Mouse (Mus musculus) liver, postnatal 0 days (tissue): Measurements from ENCODE around the gene Muc2. TPM values are rescaled to one million over a fixed set of nuclear protein-coding genes. Genes with fewer than 3 reads are reported as not detected.
A peak's percentile ranks its signal among the peaks of the same experiment; 100 is the strongest.

Source experiments
- ATAC-seq: fragments of 200-750 bp; cut with Nextera tagmentation; 2 replicates; pipeline ENCODE4 v1.8.0; 2017; ENCODE audit warnings: mild to moderate bottlenecking, moderate library complexity
- DNase-seq: peaks from one replicate; pipeline ENCODE4 v3.0.0-alpha.2; 2016
- H3K27ac ChIP-seq: fragments of 300-500 bp; sonication (generic); 2 replicates; pipeline ENCODE4 v1.5.1; 2014; ENCODE audit warnings: antibody characterized with exemption, moderate library complexity, mild to moderate bottlenecking, low read depth
- H3K27me3 ChIP-seq: fragments of 300-500 bp; sonication (generic); 2 replicates; pipeline ENCODE4 v1.6.1; 2014; ENCODE audit warnings: low read length, control low read depth, mixed read lengths; ENCODE audit not compliant: insufficient read depth
- H3K36me3 ChIP-seq: fragments of 300-500 bp; sonication (generic); replicated peaks from 2 replicates; pipeline ENCODE4 v1.6.1; 2014; ENCODE audit warnings: mild to moderate bottlenecking, control low read depth, low read length, moderate library complexity, mixed read lengths; ENCODE audit not compliant: insufficient read depth
- H3K4me1 ChIP-seq: fragments of 300-500 bp; sonication (generic); 2 replicates; pipeline ENCODE4 v1.6.1; 2014; ENCODE audit warnings: antibody characterized with exemption, mild to moderate bottlenecking, control low read depth; ENCODE audit not compliant: insufficient read depth
- H3K4me2 ChIP-seq: fragments of 300-500 bp; sonication (generic); 2 replicates; pipeline ENCODE4 v1.6.1; 2014; ENCODE audit warnings: low read depth, mild to moderate bottlenecking, low read length, moderate library complexity, mixed read lengths
- H3K4me3 ChIP-seq: fragments of 300-500 bp; sonication (generic); 2 replicates; pipeline ENCODE4 v1.5.1; 2014; ENCODE audit warnings: low read depth, low read length
- H3K9ac ChIP-seq: fragments of 300-500 bp; sonication (generic); replicated peaks from 2 replicates; pipeline ENCODE4 v1.6.1; 2014; ENCODE audit warnings: mild to moderate bottlenecking, moderate library complexity
- H3K9me3 ChIP-seq: fragments of 300-500 bp; sonication (generic); 2 replicates; pipeline ENCODE4 v1.6.1; 2016; ENCODE audit warnings: mild to moderate bottlenecking, control low read depth, low read length, mixed read lengths
- CTCF ChIP-seq: sonication (generic); IDR thresholded peaks from 2 replicates; pipeline ENCODE4 v1.5.1; 2016; ENCODE audit warnings: antibody characterized with exemption, low read depth
- EP300 ChIP-seq: IDR thresholded peaks from 2 replicates; pipeline ENCODE4 v1.6.1; 2016; ENCODE audit warnings: antibody characterized with exemption, low read depth, mild to moderate bottlenecking
- WGBS: fragments of 180-500 bp; shearing (Covaris S2); extraction: QIAGEN DNeasy Blood & Tissue Kit; methylation state at CpG from one replicate; pipeline ENCODE4 v1.1.7; 2014; ENCODE audit not compliant: insufficient replicate concordance; 5-methylcytosine and 5-hydroxymethylcytosine counted together
- polyA plus RNA-seq: library from polyadenylated mRNA; unstranded; fragments of >200 nt; fragmentation: Nextera tagmentation; extraction: Ambion mirVana; gene quantifications from 2 replicates; pipeline ENCODE4 v1.2.1, GENCODE M21; 2015

Muc2 gene
- polyA plus RNA-seq, 1 experiment from 2014 or later, result 0.12 TPM

- ATAC-seq, result no peak
- Histone ChIP-seq H3K27me3 (0 out of 2 replicates have a peak, but pooled peaks cover 2% of the 10 kb centered on the region), H3K4me1 (no peaks in the 10 kb centered on the region), H3K4me2 (no peak overlapping the region), H3K9me3 (no peaks in the 10 kb centered on the region), H3K4me3 (no peak overlapping the region), H3K27ac (no peak overlapping the region), H3K36me3 (no peaks in the 10 kb centered on the region), H3K9ac (no peak overlapping the region)
- 59% methylated on average over 6 of the region's 6 CpGs for WGBS
- TF ChIP-seq CTCF, result no peak
- no peak for TF ChIP-seq EP300
- DNase-seq, result no peak
These were observed 62.4 kb downstream of the Muc2 start for GRCm38 (mm10) chr7:141752513-141752912.

GRCm38 (mm10) chr7:141755831-141756230 is 65.7 kb downstream of the Muc2 start:
- 43% methylated on average over 4 of the region's 4 CpGs for WGBS

GRCm38 (mm10) chr7:141758291-141758690 is 68.2 kb downstream of the Muc2 start:
- WGBS, result 39% methylated on average over 4 of the region's 4 CpGs
- Histone ChIP-seq H3K9ac (no peak overlapping the region), H3K4me2 (no peak overlapping the region), H3K27me3 (0 out of 2 replicates have a peak, but pooled peaks cover 7% of the 10 kb centered on the region), H3K36me3 (no peaks in the 10 kb centered on the region), H3K9me3 (no peaks in the 10 kb centered on the region), H3K4me1 (no peaks in the 10 kb centered on the region), H3K4me3 (no peak overlapping the region), H3K27ac (no peak overlapping the region)
- no peak for TF ChIP-seq EP300
- TF ChIP-seq CTCF, result no peak
- ATAC-seq, result no peak
- DNase-seq, result no peak

More at GRCm38 (mm10) chr7:141755831-141756230, 65.7 kb downstream of the Muc2 start:
- Histone ChIP-seq H3K9me3 (no peaks in the 10 kb centered on the region), H3K4me3 (no peak overlapping the region), H3K9ac (no peak overlapping the region), H3K4me2 (no peak overlapping the region), H3K36me3 (no peaks in the 10 kb centered on the region), H3K4me1 (no peaks in the 10 kb centered on the region), H3K27me3 (0 out of 2 replicates have a peak, but pooled peaks cover 2% of the 10 kb centered on the region), H3K27ac (no peak overlapping the region)
- DNase-seq (peak; percentile 79), ATAC-seq (peak; percentile 45; the same call in 1 of the 2 replicates)
- TF ChIP-seq EP300, result no peak
- peak; percentile 96 for TF ChIP-seq CTCF

- Histone ChIP-seq H3K9ac (no peak overlapping the region), H3K27me3 (no peaks in the 10 kb centered on the region), H3K4me1 (peaks cover 32% of the 10 kb centered on the region), H3K4me3 (no peak overlapping the region), H3K4me2 (peak overlapping the region; percentile 64), H3K27ac (peak overlapping the region; percentile 67; the same call in 1 of the 2 replicates), H3K36me3 (no peaks in the 10 kb centered on the region), H3K9me3 (no peaks in the 10 kb centered on the region)
- no peak for DNase-seq
- TF ChIP-seq CTCF, result no peak
- no peak for TF ChIP-seq EP300
- WGBS, result 71% methylated on average over 3 of the region's 3 CpGs
- peak; percentile 40 for ATAC-seq
These were observed 80.4 kb downstream of the Muc2 start for GRCm38 (mm10) chr7:141770521-141770920.

- TF ChIP-seq EP300, result peak; percentile 100
- no peak for TF ChIP-seq CTCF
- 51% methylated on average over 8 of the region's 8 CpGs for WGBS
- Histone ChIP-seq H3K4me2 (peak overlapping the region; percentile 64), H3K4me1 (peaks cover 32% of the 10 kb centered on the region), H3K27me3 (no peaks in the 10 kb centered on the region), H3K27ac (peak overlapping the region; percentile 67), H3K36me3 (no peaks in the 10 kb centered on the region), H3K4me3 (0 out of 2 replicates have a peak overlapping the region, but pooled peaks have one; percentile 10), H3K9me3 (no peaks in the 10 kb centered on the region), H3K9ac (peak overlapping the region; percentile 50)
- ATAC-seq (peak; percentile 99), DNase-seq (peak; percentile 76)
These were observed 80.8 kb downstream of the Muc2 start for GRCm38 (mm10) chr7:141770988-141771387.

- Histone ChIP-seq H3K4me1 (peaks cover 32% of the 10 kb centered on the region), H3K4me2 (peak overlapping the region; percentile 64; the same call in 1 of the 2 replicates), H3K9me3 (peaks cover 3% of the 10 kb centered on the region; the same call in 1 of the 2 replicates), H3K27me3 (no peaks in the 10 kb centered on the region), H3K27ac (no peak overlapping the region), H3K9ac (no peak overlapping the region), H3K4me3 (no peak overlapping the region), H3K36me3 (no peaks in the 10 kb centered on the region)
- no peak for TF ChIP-seq EP300
- no peak for TF ChIP-seq CTCF
- DNase-seq, result no peak
- WGBS, result 58% methylated on average over 1 of the region's 1 CpGs
- no peak for ATAC-seq
These were observed 82.0 kb downstream of the Muc2 start for GRCm38 (mm10) chr7:141772058-141772557.
